8 mouse cellular contexts compared by ENCODE assay signal in the genomic region with DNA sequence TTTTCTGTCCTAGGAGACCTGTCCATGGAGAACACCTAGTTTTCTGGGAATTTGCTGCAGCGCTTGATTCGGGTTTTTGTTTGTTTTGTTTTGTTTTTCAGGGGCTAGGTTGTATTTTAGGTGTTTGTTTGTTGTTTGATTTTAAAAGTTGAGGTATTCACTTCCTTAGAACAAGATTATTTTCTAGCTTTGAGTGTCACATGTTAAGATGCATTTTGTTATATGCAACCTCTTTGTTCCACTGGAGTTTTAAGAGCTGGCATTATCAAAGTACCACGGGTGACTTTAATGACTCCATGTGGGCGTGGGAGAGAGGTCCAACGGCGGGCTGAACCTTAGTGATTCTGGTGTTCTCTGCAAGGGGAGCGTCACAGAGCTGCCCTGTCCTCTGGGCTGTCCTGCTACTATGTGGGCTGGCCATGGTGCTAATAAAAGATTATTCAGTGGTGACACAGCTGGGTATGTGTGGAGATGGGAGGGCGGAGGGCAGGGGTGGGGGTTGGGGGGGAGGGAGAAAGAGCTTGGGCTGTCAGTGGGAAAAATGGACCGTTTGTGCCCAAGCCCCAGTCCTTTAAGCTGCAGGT. TPM values are rescaled to one million over a fixed set of nuclear protein-coding genes. Genes with fewer than 3 reads are reported as not detected.
DNase-seq lines count a peak whose midpoint lies in the region; ATAC-seq and TF ChIP-seq lines count a peak whose summit lies in the region.

No protein-coding gene starts in this region.

- peak overlapping the region; percentile 85 for H3K4me2 ChIP-seq in heart, embryonic 13.5 days
- H3K4me2 ChIP-seq in forebrain, embryonic 13.5 days, result peak overlapping the region; percentile 87
- H3K4me2 ChIP-seq in midbrain, embryonic 13.5 days (replicated peaks), result peak overlapping the region; percentile 82

- peak overlapping the region; percentile 59; the same call in 1 of the 2 replicates for H3K4me3 ChIP-seq in heart, embryonic 13.5 days
- peak overlapping the region; percentile 76 for H3K4me3 ChIP-seq in E14TG2a.4 (replicated peaks; ENCODE audit: low read length)
- H3K4me3 ChIP-seq in forebrain, embryonic 13.5 days, result peak overlapping the region; percentile 53; the same call in 1 of the 2 replicates
- peak overlapping the region; percentile 48 for H3K4me3 ChIP-seq in midbrain, embryonic 13.5 days (replicated peaks)

- peaks cover 38% of the 10 kb centered on the region for H3K27me3 ChIP-seq in heart, embryonic 13.5 days (replicated peaks)
- H3K27me3 ChIP-seq in E14TG2a.4 (ENCODE audit: insufficient read depth, low read length), result peaks cover 34% of the 10 kb centered on the region
- H3K27me3 ChIP-seq in forebrain, embryonic 13.5 days, result peaks cover 80% of the 10 kb centered on the region
- peaks cover 35% of the 10 kb centered on the region for H3K27me3 ChIP-seq in midbrain, embryonic 13.5 days

- H3K36me3 ChIP-seq in heart, embryonic 13.5 days, result no peaks in the 10 kb centered on the region
- no peaks in the 10 kb centered on the region for H3K36me3 ChIP-seq in E14TG2a.4 (ENCODE audit: insufficient read depth, low read length)
- H3K36me3 ChIP-seq in forebrain, embryonic 13.5 days (ENCODE audit: poor library complexity, severe bottlenecking), result no peaks in the 10 kb centered on the region
- H3K36me3 ChIP-seq in midbrain, embryonic 13.5 days, result no peaks in the 10 kb centered on the region

- intact Hi-C loops in heart, postnatal 36 days (cut with DNase I), result loop anchor here (5.0 kb wide), 1 partner anchor 84 kb away; no protein-coding TSS in a partner anchor

- no peak for DNase-seq in heart, postnatal 36 days
- peak; percentile 13 for DNase-seq in kidney, postnatal 14 days
- no peak for DNase-seq in cerebellum, adult 11 months
- no peak for DNase-seq in spleen, postnatal 10 days (ENCODE audit: low spot score in 2 of 2)

- no peak overlapping the region for H3K9ac ChIP-seq in heart, embryonic 13.5 days
- H3K9ac ChIP-seq in forebrain, embryonic 13.5 days, result no peak overlapping the region; the same call in 1 of the 2 replicates
- no peak overlapping the region for H3K9ac ChIP-seq in midbrain, embryonic 13.5 days (replicated peaks)

- H3K9me3 ChIP-seq in heart, embryonic 13.5 days, result no peaks in the 10 kb centered on the region
- H3K9me3 ChIP-seq in E14TG2a.4 (ENCODE audit: low read length), result no peaks in the 10 kb centered on the region
- H3K9me3 ChIP-seq in forebrain, embryonic 13.5 days (replicated peaks), result no peaks in the 10 kb centered on the region
- H3K9me3 ChIP-seq in midbrain, embryonic 13.5 days, result no peaks in the 10 kb centered on the region

- H3K4me1 ChIP-seq in heart, embryonic 13.5 days, result 0 out of 2 replicates have a peak, but pooled peaks cover 8% of the 10 kb centered on the region
- H3K4me1 ChIP-seq in E14TG2a.4 (replicated peaks; ENCODE audit: low read depth, low read length), result peaks cover 13% of the 10 kb centered on the region
- peaks cover 18% of the 10 kb centered on the region for H3K4me1 ChIP-seq in forebrain, embryonic 13.5 days
- H3K4me1 ChIP-seq in midbrain, embryonic 13.5 days (replicated peaks), result peaks cover 18% of the 10 kb centered on the region

- ATAC-seq in heart, embryonic 13.5 days (ENCODE audit: extremely low read depth, insufficient number of reproducible peaks, low FRiP score, low TSS enrichment), result no peak
- ATAC-seq in forebrain, embryonic 13.5 days, result no peak
- no peak; the same call in 1 of the 2 replicates for ATAC-seq in midbrain, embryonic 13.5 days

- no peak overlapping the region for H3K27ac ChIP-seq in heart, embryonic 13.5 days (replicated peaks)
- H3K27ac ChIP-seq in forebrain, embryonic 13.5 days, result no peak overlapping the region
- no peak overlapping the region for H3K27ac ChIP-seq in midbrain, embryonic 13.5 days

- TF ChIP-seq CTCF in E14TG2a.4 (conservative IDR thresholded peaks at IDR 0.05; ENCODE audit: low read length), result no peak

- WGBS in heart, embryonic 13.5 days, result 15% methylated on average over 9 of the region's 9 CpGs
- 13% methylated on average over 9 of the region's 9 CpGs for WGBS in forebrain, embryonic 13.5 days
- WGBS in midbrain, embryonic 13.5 days, result 9% methylated on average over 9 of the region's 9 CpGs

RNA-seq across cellular contexts. Expression of a gene that starts 1.0 kb away (rescaled TPM):
- 0.82 and 1.2 TPM in 2 replicates for polyA plus RNA-seq in heart, embryonic 13.5 days (2015; fragmentation: Nextera tagmentation; extraction: Ambion mirVana)
- 1 to 10 TPM; 2.1 TPM for total RNA-seq in heart, postnatal 36 days (2021)
- 1.1 and 1.8 TPM in 2 replicates for polyA plus RNA-seq in forebrain, embryonic 13.5 days (2015; fragmentation: Nextera tagmentation; extraction: Ambion mirVana)
- polyA plus RNA-seq in midbrain, embryonic 13.5 days (2015; fragmentation: Nextera tagmentation; extraction: Ambion mirVana), result 2.7 and 2.9 TPM in 2 replicates
